Mouse (Mus musculus) left cerebral cortex, postnatal 4 days (tissue): ENCODE data around the gene Slc25a34. TPM values are rescaled to one million over a fixed set of nuclear protein-coding genes. Genes with fewer than 3 reads are reported as not detected.

Source experiments
- DNase-seq: peaks from one replicate; pipeline ENCODE4 v3.0.0-alpha.2; 2022
- intact Hi-C: fragments of 180-260 bp; cut with DNase I; formaldehyde crosslinking; loops from one replicate; pipeline ENCODE4 v1.15.1; 2025
- total RNA-seq, 2 experiments: library from RNA; stranded (reverse); gene quantifications; 2 replicates each; pipeline ENCODE4 v1.2.3; 2021

Slc25a34 gene
- total RNA-seq, result 1 to 10 TPM; 1.1 to 1.7 TPM

GRCm38 (mm10) chr4:141623666-141624065 lies at the start of gene Slc25a34:
TSS of gene Slc25a34 (minus strand) at chr4:141623821.
- intact Hi-C loops, result no loop called here

GRCm38 (mm10) chr4:141672325-141672724 lies 48.7 kb upstream of the Slc25a34 start:
- DNase-seq, result no peak
- intact Hi-C loops, result no loop called here

More at GRCm38 (mm10) chr4:141623666-141624065, at the start of gene Slc25a34:
- DNase-seq, result no peak

GRCm38 (mm10) chr4:141671389-141671788 lies 47.8 kb upstream of the Slc25a34 start:
- intact Hi-C loops, result no loop called here
- no peak for DNase-seq

GRCm38 (mm10) chr4:141669898-141670712 lies 46.5 kb upstream of the Slc25a34 start:
- intact Hi-C loops, result no loop called here
- DNase-seq, result no peak

GRCm38 (mm10) chr4:141664799-141665198 lies 41.2 kb upstream of the Slc25a34 start, which contains the start of gene Plekhm2:
TSS of gene Plekhm2 (minus strand) at chr4:141664899.
- no peak for DNase-seq
- intact Hi-C loops, result no loop called here

DNA sequence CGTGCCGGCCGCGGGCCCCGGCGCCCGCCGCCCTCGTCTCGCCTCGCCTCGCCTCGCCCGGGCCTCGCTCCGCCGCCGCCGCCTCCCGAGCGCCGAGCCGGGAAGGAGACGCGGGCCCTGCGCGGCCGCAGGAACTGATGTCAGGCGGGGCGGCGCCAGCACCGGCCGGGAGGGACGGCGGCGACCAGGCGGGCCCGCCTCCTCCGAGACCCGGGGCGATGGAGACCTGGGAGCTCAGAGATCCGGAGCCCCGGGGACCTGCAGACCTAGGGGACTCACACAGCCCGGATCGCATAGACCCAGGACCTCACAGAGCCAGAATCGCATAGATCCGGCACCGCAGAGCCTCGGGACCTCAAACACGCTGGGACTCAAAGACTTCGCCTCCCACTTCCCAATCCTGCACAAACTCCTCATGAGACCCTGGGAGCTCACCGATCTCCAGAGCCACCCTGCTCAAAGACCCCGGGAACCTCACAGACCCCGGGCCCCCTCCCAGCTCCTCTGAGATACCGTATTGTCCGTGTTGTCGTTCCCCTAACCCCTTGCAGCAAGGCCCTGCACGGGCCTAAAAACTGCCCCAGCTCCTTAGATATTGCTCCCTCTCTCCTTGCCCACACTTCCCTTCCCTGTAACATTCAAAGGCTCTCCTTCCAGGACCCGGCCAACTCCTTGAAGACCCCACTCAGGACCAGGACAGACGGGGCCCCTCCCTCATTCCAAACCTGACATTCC lies 40.6 kb upstream of the Slc25a34 start:
- DNase-seq, result peak; percentile 70
- intact Hi-C loops, result no loop called here

- intact Hi-C loops, result no loop called here
- DNase-seq, result peak; percentile 31
These were observed 39.7 kb upstream of the Slc25a34 start for GRCm38 (mm10) chr4:141663122-141663931.

DNA sequence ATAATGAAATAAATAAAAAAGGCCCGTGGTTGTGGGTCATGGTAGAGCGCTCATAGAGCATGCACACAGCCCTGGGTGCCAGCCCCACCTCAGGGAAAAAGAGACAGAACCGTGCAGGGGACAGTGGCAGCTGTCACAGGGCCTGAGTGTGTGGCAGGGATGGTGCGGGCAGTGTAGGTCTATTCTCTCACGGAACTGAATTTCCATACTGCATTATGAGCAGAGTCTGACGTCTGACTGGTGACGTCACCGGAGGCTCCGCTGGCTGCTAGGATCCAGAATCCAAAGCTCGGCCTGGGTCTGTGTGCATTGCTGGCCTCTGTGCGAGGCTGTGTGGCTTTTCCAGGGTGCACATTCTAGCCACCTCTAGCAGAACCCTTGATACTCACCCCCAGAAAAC lies 37.3 kb upstream of the Slc25a34 start:
- no peak for DNase-seq
- intact Hi-C loops, result no loop called here

DNA sequence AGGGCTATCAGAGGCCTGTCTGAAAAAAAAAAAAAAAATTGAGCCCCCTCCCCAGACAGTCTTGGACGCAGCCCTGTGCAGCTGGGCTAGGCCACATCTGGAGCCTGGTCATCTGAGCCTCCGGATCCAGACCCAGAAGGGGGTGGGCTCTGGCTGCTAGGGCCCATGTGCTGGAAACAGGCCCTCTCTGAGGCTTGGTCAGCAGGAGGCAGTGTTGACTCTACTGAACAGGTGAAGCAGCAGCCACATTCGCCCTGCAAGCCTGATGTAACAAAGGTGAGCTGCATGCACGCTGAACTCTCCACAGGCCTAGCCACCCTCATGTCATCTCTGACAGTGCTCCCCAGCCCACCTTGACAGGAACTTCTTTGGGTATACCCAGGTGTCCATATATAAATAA lies 36.1 kb upstream of the Slc25a34 start:
- intact Hi-C loops, result no loop called here

DNA sequence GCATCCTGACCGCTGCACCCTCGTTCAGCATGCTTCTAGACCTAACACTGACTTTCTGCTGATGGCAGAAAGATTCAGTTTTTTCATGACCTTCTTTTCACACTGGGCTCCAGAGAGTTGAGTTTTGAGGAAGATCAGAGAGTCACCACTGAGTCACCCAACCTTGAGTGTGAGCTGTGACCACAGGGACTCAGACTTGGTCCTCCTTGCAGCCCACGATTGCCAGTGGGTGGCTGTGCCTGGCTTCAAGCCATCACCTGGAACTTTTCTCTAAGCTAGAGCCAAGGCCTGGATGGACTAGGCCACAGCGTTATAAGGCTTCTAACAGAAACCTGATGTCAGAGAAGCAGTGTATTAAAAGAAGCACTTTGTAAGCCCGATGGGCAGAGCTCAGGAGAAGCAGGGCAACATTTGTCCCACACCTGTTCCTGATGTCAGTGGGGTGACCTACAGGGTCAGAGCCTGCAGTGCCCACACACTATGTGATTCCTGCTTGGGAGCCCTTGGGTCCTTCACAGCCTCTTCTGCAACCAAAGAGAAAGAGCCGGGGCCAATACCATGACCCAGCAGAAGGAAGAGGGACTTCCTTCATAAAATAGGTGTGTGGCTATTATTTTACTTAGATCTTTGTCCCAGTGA lies 35.3 kb upstream of the Slc25a34 start:
- intact Hi-C loops, result no loop called here
- no peak for DNase-seq

More for the DNA sequence above, 36.1 kb upstream of the Slc25a34 start:
- DNase-seq, result no peak

DNA sequence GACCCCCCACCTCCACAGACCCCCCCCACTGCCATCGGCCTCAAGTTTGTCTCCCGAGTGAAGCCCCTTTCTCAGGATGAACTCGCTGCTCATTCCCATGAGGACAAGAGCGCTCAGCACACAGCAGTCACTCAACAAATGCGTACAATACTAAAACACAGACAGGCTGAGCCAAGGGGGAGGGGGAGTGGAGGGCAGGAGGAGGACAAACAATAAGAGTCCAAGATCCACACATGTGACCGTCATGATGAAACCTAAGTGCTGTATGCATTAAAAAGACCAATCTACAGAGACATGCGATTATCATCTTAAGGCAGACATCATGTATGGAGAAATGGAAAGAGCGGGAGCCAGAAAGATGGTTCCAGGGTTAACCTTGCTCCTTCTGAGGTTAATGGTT lies 33.3 kb upstream of the Slc25a34 start:
- intact Hi-C loops, result no loop called here

GRCm38 (mm10) chr4:141655908-141656608 lies 32.4 kb upstream of the Slc25a34 start:
- DNase-seq, result no peak
- intact Hi-C loops, result no loop called here

More for the DNA sequence above, 33.3 kb upstream of the Slc25a34 start:
- no peak for DNase-seq

DNA sequence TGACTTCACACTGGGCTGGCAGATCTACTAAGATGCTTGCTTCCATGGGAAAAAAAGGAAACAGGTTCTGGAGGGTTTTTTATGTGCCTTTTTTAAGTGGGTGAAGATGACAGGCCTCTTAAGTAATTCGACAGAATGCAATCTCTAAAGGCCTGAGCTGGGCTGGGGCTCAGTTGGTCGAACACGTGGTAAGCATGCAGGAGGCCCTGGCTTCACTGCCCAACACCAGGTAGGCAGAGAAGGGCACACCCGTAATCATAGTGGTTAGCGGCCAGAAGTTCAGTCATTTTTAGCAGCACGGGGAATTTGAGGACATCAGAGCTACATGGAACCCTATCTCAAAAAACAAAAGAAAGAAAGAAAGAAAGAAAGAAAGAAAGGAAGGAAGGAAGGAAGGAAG lies 30.9 kb upstream of the Slc25a34 start:
- DNase-seq, result no peak
- intact Hi-C loops, result no loop called here

- no peak for DNase-seq
- intact Hi-C loops, result no loop called here
These were observed 30.2 kb upstream of the Slc25a34 start for GRCm38 (mm10) chr4:141653813-141654212.

DNA sequence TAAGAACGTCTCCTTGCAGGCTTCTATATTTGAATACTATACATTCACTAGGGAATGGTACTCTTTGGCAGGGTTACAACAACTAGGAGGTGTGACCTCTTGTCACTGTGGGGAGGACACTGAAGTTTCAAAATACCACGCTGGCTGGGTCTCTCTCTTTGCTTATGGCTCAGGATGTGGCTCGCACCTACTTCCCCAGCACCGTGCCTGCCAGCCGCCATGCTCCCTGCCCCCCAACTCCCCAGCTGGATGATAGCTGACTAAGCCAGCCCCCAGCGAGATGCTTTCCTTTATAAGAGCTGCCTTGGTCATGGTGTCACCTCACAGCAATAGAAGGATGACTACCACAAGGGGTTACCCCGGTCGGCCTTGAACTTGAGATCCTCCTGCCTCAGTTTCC lies 29.4 kb upstream of the Slc25a34 start:
- intact Hi-C loops, result no loop called here
- DNase-seq, result no peak

GRCm38 (mm10) chr4:141651944-141652343 lies 28.3 kb upstream of the Slc25a34 start:
- intact Hi-C loops, result no loop called here
- DNase-seq, result no peak

DNA sequence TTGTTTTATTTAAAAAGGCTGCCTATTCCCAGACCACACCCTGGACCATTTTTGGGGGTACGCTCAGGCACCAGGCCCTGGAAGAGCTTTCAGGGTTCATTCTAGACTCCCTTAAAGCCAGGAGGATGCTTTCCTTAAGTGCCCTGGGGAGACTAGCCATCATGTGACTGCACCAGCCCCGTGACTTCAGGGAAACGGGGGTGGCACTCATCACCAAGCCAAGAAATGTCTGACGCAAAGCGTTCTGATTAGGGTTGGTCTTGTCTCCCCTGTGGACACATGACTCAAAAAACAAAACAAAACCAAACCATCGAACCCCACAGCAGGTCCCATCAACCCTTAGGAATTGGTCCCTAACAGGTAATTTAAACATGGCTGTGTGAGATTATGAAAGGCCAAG lies 27.7 kb upstream of the Slc25a34 start:
- no peak for DNase-seq
- intact Hi-C loops, result no loop called here

DNA sequence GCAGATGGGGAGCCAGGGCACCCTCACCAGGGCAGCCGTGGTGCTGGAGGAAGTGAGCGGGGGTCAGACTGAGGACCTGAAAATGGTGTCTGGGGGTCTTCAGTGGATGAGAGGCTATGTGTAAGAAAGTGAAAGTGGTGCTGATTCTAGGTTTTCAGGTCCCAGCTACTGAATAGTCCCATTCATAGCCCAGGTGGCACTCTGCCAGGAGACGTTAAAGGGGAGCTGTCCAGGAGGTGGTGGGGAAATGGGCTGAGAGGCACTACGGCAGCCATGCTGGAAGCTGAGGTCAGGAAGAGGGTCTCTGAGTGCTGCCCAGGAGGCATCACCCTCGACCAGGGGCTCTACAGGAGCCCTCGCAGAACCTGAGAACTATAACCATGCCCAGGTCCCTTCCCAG lies 25.6 kb upstream of the Slc25a34 start:
- intact Hi-C loops, result no loop called here
- DNase-seq, result peak; percentile 49

DNA sequence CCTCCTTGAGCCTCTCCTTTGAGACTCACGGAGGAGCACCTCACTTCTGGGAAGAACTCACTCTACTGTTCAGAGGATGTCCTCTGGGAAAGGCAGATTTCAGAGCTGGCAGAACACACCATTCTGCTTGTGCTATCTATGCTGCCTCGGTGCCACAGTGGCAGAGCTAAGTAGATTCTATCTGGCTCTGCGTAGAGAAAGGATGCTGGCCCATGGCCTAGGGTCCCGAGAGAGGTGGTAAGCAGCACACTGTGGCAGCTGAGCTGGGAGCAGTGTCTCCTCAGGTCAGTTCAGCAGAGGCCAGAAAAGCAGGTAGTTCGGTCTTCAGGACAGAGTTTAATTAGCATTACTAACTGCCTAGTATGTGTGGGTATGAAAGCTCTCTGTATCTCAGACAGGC lies 24.6 kb upstream of the Slc25a34 start:
- no peak for DNase-seq
- intact Hi-C loops, result no loop called here

DNA sequence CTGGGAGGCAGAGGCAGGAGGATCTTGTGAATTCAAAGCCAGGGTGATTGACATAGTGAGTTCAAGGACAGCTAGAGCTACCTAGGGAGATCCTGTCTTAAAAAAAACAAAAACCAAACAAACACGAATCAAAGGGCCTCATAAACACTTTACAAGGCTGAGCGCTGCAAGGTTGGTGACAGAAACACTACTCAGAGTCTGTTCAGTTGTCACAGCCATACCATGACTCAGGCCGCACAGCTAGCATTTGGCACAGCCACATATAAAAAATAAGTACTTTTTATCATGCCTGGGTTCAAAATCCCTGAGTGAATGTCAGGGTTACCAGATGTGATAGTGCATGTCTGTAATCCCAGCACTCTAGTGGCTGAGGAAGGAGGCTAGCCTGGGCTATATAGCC lies 23.6 kb upstream of the Slc25a34 start:
- DNase-seq, result no peak
- intact Hi-C loops, result no loop called here
